Mouse (Mus musculus) T-helper 17 cell (primary cell): ENCODE measurements around the gene Tnfsf13.
"Not testable (repeated sequence)": the region's sequence is repeated elsewhere in the genome, so short reads cannot be mapped to it uniquely, and the experiment has no call there.

ENCODE experiments used
- in situ Hi-C, 2 experiments: fragments of 300-600 bp; cut with MboI, MseI; formaldehyde crosslinking; loops; 1 replicate in 1 of 2; 2 replicates in 1 of 2; pipeline ENCODE4 v1.15.1; 2025; ENCODE audit warnings: high pct_unique_total_duplicates in 2 of 2

Gene Tnfsf13

DNA sequence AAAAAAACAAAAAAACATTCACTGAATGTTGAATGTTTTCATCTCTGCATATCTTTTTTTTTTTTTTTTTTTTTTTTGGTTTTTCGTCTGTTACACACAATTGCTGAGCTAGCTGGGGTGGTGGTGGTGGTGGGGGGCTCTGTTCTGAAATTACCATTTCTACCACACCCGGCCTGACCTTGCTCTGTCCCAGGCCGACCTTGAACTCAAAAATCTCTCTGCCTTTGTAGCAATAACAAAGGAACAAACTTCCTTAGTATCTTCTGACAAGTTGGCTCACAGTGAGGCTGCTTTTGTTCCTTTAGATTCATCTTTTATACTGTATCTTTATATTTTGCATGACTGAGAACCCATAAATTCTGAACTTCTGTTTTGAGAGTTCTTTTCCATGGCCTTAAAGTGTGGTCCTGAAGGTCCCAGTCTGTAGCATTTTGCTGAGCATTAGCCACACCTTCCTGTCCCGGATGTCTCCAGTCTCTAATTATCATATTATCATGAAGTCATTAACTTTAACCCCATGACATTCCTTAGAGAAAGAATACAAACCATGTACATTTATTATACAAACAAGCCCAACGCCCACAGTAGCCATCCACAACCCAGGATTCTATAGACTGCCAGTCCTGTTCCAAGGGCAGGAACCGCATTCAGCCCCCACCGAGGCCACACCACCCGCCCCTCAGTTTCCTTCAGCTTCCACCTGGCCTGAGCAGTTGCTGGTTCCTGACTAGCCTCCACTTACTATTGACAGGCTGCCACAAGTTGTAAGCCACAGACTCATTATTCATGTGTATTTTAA lies 18.4 kb upstream of the Tnfsf13 start:
- in situ Hi-C loops: no loop called here

DNA sequence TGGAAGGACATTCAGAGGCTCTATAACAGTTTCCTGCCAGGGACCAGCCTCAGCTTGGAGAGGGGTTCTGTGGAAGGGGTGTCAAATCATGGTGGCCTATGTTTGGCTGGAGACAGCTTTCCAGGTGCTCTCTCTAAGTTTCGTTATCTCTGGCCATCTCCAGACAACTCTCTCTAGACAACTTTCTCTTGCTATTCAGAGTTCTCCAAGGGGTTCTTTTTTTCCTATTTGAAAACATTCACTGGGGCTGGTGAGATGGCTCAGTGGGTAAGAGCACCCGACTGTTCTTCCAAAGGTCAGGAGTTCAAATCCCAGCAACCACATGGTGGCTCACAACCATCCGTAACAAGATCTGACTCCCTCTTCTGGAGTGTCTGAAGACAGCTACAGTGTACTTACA lies 17.8 kb upstream of the Tnfsf13 start:
- in situ Hi-C loops: not testable (repeated sequence)

DNA sequence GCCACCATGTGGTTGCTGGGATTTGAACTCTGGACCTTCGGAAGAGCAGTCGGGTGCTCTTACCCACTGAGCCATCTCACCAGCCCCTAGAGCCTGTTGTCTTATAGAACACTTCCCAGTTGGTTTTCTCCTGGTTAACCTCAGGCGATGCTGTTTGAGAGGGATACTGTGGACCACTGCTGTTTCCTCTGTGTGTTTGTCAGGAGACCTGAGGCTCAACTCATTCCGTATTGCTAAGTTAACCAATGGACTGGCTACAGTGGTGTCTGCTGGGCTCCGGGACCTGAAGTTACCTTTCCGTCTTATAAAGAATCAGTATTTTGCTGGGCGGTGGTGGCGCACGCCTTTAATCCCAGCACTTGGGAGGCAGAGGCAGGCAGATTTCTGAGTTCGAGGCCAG lies 17.3 kb upstream of the Tnfsf13 start:
- in situ Hi-C loops: not testable (repeated sequence)

- in situ Hi-C loops: no loop called here
These were observed 14.0 kb upstream of the Tnfsf13 start for GRCm38 (mm10) chr11:69699595-69699994.

DNA sequence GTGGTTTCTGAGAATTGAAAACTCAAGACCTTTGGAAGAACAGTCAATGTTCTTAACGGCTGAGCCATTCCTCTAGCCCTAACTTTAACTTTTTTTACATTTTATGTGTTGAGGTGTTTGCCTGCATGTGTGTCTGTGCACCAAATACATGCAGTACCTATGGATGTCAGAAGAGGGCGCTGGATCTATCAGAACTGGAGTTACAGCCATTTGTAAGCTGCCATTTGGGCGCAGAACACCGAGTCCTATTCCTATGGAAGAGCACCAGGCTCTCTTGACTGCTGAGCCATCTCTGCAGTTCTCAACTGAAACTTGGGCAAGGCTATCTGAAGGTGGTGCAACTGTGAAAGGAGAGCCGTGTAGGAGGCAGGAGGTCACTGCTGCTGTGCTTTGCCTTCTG lies 13.0 kb upstream of the Tnfsf13 start:
- in situ Hi-C loops: no loop called here

GRCm38 (mm10) chr11:69697396-69697795 lies 11.8 kb upstream of the Tnfsf13 start:
- in situ Hi-C loops: no loop called here

GRCm38 (mm10) chr11:69695361-69696181 lies 10.0 kb upstream of the Tnfsf13 start, which contains the start of the genes Tnfsf12 and Tnfsfm13:
Gene Tnfsf12 (minus strand): TSS chr11:69695849.
Gene Tnfsfm13 (minus strand): TSS chr11:69696098.
- in situ Hi-C loops: no loop called here

- in situ Hi-C loops: no loop called here
These were observed 9.4 kb upstream of the Tnfsf13 start for GRCm38 (mm10) chr11:69695046-69695360.

DNA sequence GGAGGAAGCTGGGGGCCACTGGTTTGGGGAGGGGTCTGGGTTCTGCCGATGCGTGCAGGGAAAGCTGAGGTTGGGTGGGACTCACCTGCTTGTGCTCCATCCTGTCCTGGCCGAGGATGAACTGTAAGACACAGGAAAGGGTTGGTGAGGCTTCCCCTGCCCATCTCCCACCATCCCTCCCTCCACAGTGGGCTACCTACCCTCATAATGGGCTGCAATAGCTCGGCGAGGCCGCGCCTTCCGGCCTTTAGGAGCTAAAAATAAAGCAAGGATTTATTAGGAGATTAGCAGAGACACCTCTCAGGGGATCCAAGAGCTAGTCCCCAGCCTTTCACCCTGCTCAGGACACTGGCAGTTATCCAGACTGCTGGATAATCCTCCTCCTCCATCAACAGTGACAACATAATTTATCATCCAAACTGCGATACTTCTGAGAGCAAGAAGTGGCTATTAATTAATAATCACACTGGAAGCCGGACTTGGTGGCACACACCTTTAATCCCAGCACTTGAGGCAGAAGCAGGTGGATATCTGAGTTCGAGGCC lies 7.9 kb upstream of the Tnfsf13 start:
- in situ Hi-C loops: loop anchor here in 1 of 2 experiments (5.0 kb wide), 1 partner anchor 49 kb away; no protein-coding TSS in a partner anchor

DNA sequence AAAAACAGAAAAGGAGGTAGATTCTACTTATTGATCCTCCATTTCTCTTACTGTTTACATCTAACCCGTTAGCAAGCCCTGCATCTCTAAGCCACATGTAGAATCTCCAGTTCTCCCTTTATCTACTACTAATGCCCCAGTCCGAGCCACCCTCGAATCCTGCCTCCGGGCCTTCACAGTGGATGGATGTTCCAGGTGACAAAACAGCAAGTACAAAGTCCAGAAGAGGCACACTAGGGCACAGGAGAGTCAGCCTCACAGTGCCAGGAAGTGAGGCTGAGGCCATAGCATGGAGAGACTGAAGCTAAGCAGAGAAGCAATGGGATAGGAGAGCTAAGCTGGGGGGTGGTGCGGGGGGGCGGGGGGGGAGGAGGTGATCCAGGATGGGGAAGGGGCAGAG lies 7.3 kb upstream of the Tnfsf13 start:
- in situ Hi-C loops: loop anchor here in 1 of 2 experiments (5.0 kb wide), 1 partner anchor 49 kb away; no protein-coding TSS in a partner anchor

- in situ Hi-C loops: loop anchor here in 1 of 2 experiments (5.0 kb wide), 1 partner anchor 50 kb away; no protein-coding TSS in a partner anchor
These were observed 6.7 kb upstream of the Tnfsf13 start for GRCm38 (mm10) chr11:69692196-69692811.

- in situ Hi-C loops: loop anchor here (5.0 kb wide), 2 partner anchors 52 to 187 kb away; partner anchors contain the start of gene Tmem95 (in 1 of the 2)
These were observed 4.3 kb upstream of the Tnfsf13 start for GRCm38 (mm10) chr11:69689891-69690290.

DNA sequence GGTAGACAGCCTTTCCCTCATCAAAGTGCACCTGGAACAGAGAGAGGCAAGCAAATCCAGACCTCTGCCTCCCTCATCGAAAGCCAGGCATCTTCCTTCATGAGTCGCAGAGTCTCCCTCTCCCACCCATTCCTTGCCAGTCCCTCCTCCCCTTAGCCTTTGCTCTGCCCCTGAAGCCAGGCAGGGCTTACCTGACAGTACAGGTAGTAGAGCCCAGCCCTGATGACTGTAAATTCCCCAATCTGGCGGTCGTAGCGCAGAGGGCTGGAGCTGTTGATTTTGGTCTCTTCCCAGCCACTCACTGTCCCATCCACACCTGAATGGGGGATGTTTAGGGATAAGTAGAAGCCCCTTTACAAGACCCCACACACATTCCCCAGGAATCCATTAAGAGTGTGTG lies 1.5 kb upstream of the Tnfsf13 start:
- in situ Hi-C loops: loop anchor here in 1 of 2 experiments (5.0 kb wide), 1 partner anchor 190 kb away; the partner anchor contains the start of gene Tmem95

DNA sequence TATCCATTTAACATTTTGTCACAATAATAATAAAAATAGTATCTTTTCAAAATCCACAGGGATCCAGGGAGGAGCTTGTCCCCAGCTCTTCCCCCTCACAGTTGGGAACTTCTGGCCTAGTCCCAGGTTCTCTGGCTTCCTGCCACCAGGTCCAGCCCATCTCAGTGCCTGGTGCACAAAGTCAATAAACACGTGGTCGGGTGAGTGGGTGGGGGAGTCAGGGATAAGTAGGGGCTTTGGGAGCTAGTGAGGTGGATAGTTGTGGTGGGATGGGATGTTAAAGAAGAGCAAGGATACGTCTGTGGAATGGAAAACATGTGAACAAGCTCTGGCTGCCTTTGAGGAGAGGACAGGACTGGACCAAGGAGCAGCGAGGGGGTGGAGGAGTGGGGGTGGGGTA lies 793 bp upstream of the Tnfsf13 start:
- in situ Hi-C loops: loop anchor here in 1 of 2 experiments (5.0 kb wide), 1 partner anchor 191 kb away; the partner anchor contains the start of gene Tmem95

- in situ Hi-C loops: loop anchor here in 1 of 2 experiments (5.0 kb wide), 1 partner anchor 192 kb away; the partner anchor contains the start of gene Tmem95
These were observed 648 bp downstream of the Tnfsf13 start for GRCm38 (mm10) chr11:69684936-69685335.

DNA sequence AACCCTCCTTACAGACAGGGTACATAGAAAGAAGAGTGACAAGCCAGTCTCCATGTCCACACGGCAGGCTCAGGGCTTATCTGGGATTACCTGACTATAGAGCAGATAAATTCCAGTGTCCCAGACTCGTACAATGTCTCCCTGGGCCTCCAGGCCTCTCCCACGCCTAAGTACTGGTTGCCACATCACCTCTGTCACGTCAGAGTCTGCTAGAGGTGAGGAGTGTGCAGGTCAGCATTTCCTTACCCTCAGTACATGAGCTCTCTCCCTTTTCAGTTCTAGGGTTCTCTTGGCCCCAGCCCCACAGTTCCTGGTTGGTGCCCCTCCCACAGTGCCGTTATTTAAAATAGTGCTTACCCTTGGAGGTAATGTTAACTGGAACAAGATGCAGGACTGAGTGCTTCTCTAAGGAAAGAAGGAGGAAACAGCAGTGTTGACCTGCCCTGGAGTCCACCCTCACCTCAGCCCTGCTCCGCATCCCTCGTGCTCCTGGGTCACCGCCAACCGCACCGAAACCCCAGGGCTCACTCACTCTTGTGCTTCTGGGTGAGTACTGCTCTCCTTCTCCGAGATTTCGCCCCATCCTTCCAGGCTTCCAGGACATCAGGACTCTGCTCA lies 1.3 kb downstream of the Tnfsf13 start:
- in situ Hi-C loops: no loop called here

- in situ Hi-C loops: no loop called here
These were observed 2.0 kb downstream of the Tnfsf13 start for GRCm38 (mm10) chr11:69683576-69683975.

DNA sequence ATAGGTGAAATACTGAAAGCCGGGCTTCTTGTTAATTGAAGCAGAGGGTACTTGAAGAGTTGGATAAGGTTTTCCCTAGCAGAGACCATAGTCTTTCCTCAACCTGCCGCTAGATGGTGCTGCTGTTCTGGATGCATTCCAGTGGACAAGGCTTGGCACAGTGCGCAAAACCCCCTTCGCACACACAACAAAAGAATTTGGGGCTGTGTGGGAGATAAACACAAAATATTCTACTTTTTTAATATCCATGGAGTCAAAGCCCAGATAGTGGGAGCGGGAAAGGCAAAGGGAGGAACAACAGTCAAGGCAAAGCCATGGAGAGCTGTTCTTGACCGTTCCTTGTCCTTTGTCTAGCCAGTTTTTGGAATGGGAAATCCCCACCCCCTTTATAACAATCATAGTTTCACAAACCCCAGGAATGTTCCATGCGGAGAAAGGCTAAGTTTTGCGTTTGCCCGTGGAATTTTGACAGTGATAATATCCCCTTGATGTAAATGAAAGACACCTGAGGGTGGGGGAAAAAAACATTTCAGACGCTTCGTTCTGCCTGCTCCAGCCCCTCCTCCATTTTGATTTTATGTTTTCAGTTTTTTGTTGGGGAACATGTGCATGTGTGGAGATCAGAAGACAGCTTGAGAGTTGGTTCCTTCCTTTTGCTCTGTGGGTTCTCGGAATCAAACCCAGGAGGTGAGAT lies 2.6 kb downstream of the Tnfsf13 start:
- in situ Hi-C loops: no loop called here

DNA sequence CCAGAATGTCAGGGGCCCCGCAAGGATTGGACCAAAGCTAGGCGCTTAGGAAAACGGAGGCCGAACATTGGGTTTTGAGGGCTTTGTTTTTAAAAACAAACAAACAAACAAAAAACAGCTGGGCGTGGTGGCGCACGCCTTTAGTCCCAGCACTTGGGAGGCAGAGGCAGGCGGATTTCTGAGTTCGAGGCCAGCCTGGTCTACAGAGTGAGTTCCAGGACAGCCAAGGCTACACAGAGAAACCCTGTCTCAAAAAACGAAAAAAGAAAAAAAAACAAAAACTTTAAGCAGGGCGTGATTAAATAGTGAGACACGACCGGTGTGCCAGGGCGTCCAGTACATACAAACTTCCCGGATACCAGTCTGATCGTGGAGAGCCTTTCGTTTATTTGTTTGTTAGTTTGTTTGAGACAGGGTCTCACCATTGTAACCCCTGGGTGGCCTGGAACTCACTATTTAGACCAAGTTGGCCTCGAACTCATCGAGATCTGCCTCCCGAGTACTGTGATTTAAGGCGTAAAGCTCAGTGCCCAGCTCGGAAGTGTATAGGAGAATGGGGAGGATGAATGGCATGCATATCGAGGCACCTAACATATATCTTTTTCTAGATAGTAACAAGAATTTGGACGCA lies 3.3 kb downstream of the Tnfsf13 start:
- in situ Hi-C loops: no loop called here
